20 mouse cellular contexts compared by ENCODE assay signal in genomic region chr15:85295977-85296376, GRCm38 (mm10). TPM values are rescaled to one million over a fixed set of nuclear protein-coding genes. Genes with fewer than 3 reads are reported as not detected.
A peak's percentile ranks its signal among the peaks of the same experiment; 100 is the strongest.
DNase-seq lines count a peak whose midpoint lies in the region; ATAC-seq lines count a peak whose summit lies in the region.
"Had no signal": no experiment of that assay in that cellular context is flagged by ENCODE, and none has a peak within 500 bp of the region (broad histone marks: within the 10 kb centered on the region; RNA-seq: fewer than 3 reads in every experiment).

No protein-coding gene starts in this region.

- no peak overlapping the region for H3K4me3 ChIP-seq in hindbrain, embryonic 10.5 days
- no peak overlapping the region for H3K4me3 ChIP-seq in hindbrain, embryonic 11.5 days (ENCODE audit: low read depth, low read length)
- H3K4me3 ChIP-seq in forebrain, embryonic 15.5 days = no peak overlapping the region
- H3K4me3 ChIP-seq in midbrain, embryonic 15.5 days = no peak overlapping the region
- H3K4me3 ChIP-seq: heart, embryonic 10.5 days; midbrain, embryonic 12.5 days had no signal

- peak overlapping the region; percentile 36; the same call in 1 of the 2 replicates for H3K27ac ChIP-seq in hindbrain, embryonic 10.5 days
- no peak overlapping the region for H3K27ac ChIP-seq in hindbrain, embryonic 11.5 days (ENCODE audit: low read depth, low read length)
- H3K27ac ChIP-seq in forebrain, embryonic 15.5 days (replicated peaks) = peak overlapping the region; percentile 62
- peak overlapping the region; percentile 72 for H3K27ac ChIP-seq in midbrain, embryonic 15.5 days
- H3K27ac ChIP-seq: heart, embryonic 10.5 days; liver, embryonic 14.5 days; midbrain, embryonic 12.5 days; stomach, postnatal 0 days had no signal

- no peaks in the 10 kb centered on the region for H3K9me3 ChIP-seq in hindbrain, embryonic 10.5 days
- H3K9me3 ChIP-seq in hindbrain, embryonic 11.5 days (ENCODE audit: control insufficient read depth, low read length) = no peaks in the 10 kb centered on the region
- H3K9me3 ChIP-seq in forebrain, embryonic 15.5 days = no peaks in the 10 kb centered on the region
- no peaks in the 10 kb centered on the region for H3K9me3 ChIP-seq in midbrain, embryonic 15.5 days
- H3K9me3 ChIP-seq: heart, embryonic 10.5 days; midbrain, embryonic 12.5 days had no signal

- WGBS in hindbrain, embryonic 10.5 days = 60% methylated on average over 2 of the region's 2 CpGs
- 54% methylated on average over 2 of the region's 2 CpGs for WGBS in hindbrain, embryonic 11.5 days
- WGBS in forebrain, embryonic 15.5 days = 40% methylated on average over 2 of the region's 2 CpGs
- WGBS in midbrain, embryonic 15.5 days = 37% methylated on average over 2 of the region's 2 CpGs

- no peaks in the 10 kb centered on the region for H3K36me3 ChIP-seq in hindbrain, embryonic 10.5 days
- no peaks in the 10 kb centered on the region for H3K36me3 ChIP-seq in hindbrain, embryonic 11.5 days (ENCODE audit: control insufficient read depth, insufficient read depth, low read length)
- no peaks in the 10 kb centered on the region for H3K36me3 ChIP-seq in forebrain, embryonic 15.5 days
- no peaks in the 10 kb centered on the region for H3K36me3 ChIP-seq in midbrain, embryonic 15.5 days (replicated peaks)
- H3K36me3 ChIP-seq: heart, embryonic 10.5 days; midbrain, embryonic 12.5 days had no signal

- no peaks in the 10 kb centered on the region; the same call in 1 of the 2 replicates for H3K27me3 ChIP-seq in hindbrain, embryonic 10.5 days (ENCODE audit: insufficient read depth, poor library complexity, severe bottlenecking)
- H3K27me3 ChIP-seq in hindbrain, embryonic 11.5 days (ENCODE audit: control insufficient read depth, insufficient read depth, low read length) = no peaks in the 10 kb centered on the region
- no peaks in the 10 kb centered on the region for H3K27me3 ChIP-seq in forebrain, embryonic 15.5 days
- no peaks in the 10 kb centered on the region for H3K27me3 ChIP-seq in midbrain, embryonic 15.5 days (replicated peaks)
- H3K27me3 ChIP-seq: midbrain, embryonic 12.5 days had no signal

- no peak overlapping the region for H3K4me2 ChIP-seq in hindbrain, embryonic 11.5 days (replicated peaks; ENCODE audit: low read depth, low read length)
- no peak overlapping the region for H3K4me2 ChIP-seq in forebrain, embryonic 15.5 days (replicated peaks)
- H3K4me2 ChIP-seq in midbrain, embryonic 15.5 days = no peak overlapping the region
- H3K4me2 ChIP-seq: midbrain, embryonic 12.5 days had no signal

- H3K4me1 ChIP-seq in hindbrain, embryonic 10.5 days (replicated peaks) = peaks cover 36% of the 10 kb centered on the region
- peaks cover 5% of the 10 kb centered on the region; the same call in 1 of the 2 replicates for H3K4me1 ChIP-seq in hindbrain, embryonic 11.5 days (replicated peaks; ENCODE audit: control insufficient read depth, insufficient read depth, low read length)
- peaks cover 21% of the 10 kb centered on the region for H3K4me1 ChIP-seq in forebrain, embryonic 15.5 days
- peaks cover 18% of the 10 kb centered on the region for H3K4me1 ChIP-seq in midbrain, embryonic 15.5 days

- ATAC-seq in hindbrain, embryonic 11.5 days (ENCODE audit: low FRiP score) = no peak
- ATAC-seq in forebrain, embryonic 15.5 days (replicated peaks) = no peak
- 0 out of 2 replicates have a peak, but pooled peaks have one; percentile 48 for ATAC-seq in midbrain, embryonic 15.5 days (replicated peaks)
- ATAC-seq in granulocyte monocyte progenitor cell, adult 5-6 weeks (replicated peaks; ENCODE audit: poor library complexity, severe bottlenecking) = no peak
- ATAC-seq: activated CD4-positive, CD25-positive, alpha-beta regulatory T cell, adult 4 months; intestine, embryonic 16.5 days had no signal

- DNase-seq in hindbrain, embryonic 10.5 days (ENCODE audit: low spot score) = no peak
- no peak for DNase-seq in hindbrain, embryonic 11.5 days (ENCODE audit: low spot score)
- DNase-seq in MN1 (ENCODE audit: low spot score) = peak; percentile 38
- DNase-seq in ovary, postnatal 36 days (ENCODE audit: low spot score) = no peak
- DNase-seq in frontal cortex, postnatal 14 days (ENCODE audit: low spot score in 2 of 2) = no peak
- DNase-seq: cerebellum, postnatal 10 days; gastrocnemius, postnatal 10 days; heart, postnatal 14 days; layer of hippocampus, postnatal 36 days; lung, postnatal 14 days; thymus, postnatal 14 days had no signal

- no peak overlapping the region for H3K9ac ChIP-seq in hindbrain, embryonic 11.5 days (ENCODE audit: low read depth, low read length)
- no peak overlapping the region for H3K9ac ChIP-seq in forebrain, embryonic 15.5 days (replicated peaks)
- H3K9ac ChIP-seq in midbrain, embryonic 15.5 days = 0 out of 2 replicates have a peak overlapping the region, but pooled peaks have one; percentile 15
- H3K9ac ChIP-seq: liver, embryonic 14.5 days; midbrain, embryonic 12.5 days had no signal

RNA-seq across cellular contexts. Expression of gene Atxn10, which starts 40.1 kb away (rescaled TPM):
- 349 and 385 TPM in 2 replicates for polyA plus RNA-seq in hindbrain, embryonic 10.5 days (2016; fragmentation: Nextera tagmentation; extraction: Ambion mirVana)
- 457 and 469 TPM in 2 replicates for polyA plus RNA-seq in hindbrain, embryonic 11.5 days (2014; fragmentation: Nextera tagmentation; extraction: Ambion mirVana)
- 517 and 526 TPM in 2 replicates for polyA plus RNA-seq in forebrain, embryonic 15.5 days (2015; fragmentation: Nextera tagmentation; extraction: Ambion mirVana)
- polyA plus RNA-seq in midbrain, embryonic 15.5 days (2015; fragmentation: Nextera tagmentation; extraction: Ambion mirVana) = 529 and 534 TPM in 2 replicates
- total RNA-seq in granulocyte monocyte progenitor cell, adult 5-6 weeks (2014; fragmentation: Nextera tagmentation) = 96.4 and 117 TPM in 2 replicates
- 75.8 and 79.6 TPM in 2 replicates for total RNA-seq in granulocyte monocyte progenitor cell, adult 5-6 weeks (2017)
